Mouse (Mus musculus) kidney, postnatal 25 days (tissue): ENCODE results near the gene 2310022A10Rik.

Source experiments
- DNase-seq, 2 experiments: peaks; one replicate each; pipeline ENCODE4 v3.0.0; 2021; ENCODE audit warnings: mixed read lengths in 2 of 2

Gene 2310022A10Rik

DNA sequence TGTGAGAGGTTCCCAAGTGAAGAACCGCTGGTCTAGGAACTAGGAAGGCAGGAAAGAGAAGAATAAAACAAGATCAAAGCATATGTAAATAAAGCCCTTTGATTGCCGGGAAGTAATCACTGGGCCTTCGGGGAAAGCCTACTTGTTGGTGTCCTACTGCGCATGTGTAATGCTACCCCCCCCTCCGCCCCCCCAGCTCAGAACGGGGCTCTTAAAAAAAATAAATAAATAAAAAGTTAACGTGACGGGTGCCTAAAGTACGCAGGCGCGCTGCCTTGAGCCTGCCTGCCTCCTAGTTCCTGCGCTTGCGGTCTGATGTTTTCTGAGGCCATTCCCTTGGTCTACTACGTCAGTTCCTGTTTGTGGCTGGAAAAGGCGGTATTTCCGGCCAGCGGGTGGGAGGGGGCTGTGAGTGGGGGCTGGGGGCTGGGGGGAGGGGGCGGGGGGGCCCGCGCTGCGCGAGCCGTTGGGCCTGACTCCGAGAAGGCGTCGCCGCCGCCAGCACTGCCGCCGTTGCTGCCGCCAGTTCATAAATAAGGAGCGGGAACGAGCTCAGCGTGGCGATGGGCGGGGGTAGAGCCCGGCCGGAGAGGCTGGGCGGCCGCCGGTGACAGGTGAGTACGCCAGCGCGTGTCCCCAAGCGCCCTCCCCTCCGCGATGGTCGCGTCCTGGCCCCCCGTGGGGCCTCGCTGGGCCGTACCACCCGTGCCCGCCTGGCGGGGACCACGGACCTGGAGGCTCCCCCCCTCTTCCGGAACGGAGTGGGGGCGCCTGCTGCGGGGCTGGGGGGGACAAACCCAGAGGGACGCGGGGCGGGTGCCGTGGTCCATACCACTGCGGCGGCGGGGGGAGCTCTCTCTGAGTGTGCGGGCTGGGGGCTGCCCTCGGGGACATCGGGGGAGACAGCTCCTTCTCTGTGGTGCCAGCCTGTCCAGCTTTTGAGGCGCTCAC lies 38.5 kb downstream of the 2310022A10Rik start, which contains the start of gene Akt2:
TSS of gene Akt2 (plus strand) at position 287 of the 951 bp plus-strand sequence.
- peak; percentile 93 to 98 for DNase-seq

DNA sequence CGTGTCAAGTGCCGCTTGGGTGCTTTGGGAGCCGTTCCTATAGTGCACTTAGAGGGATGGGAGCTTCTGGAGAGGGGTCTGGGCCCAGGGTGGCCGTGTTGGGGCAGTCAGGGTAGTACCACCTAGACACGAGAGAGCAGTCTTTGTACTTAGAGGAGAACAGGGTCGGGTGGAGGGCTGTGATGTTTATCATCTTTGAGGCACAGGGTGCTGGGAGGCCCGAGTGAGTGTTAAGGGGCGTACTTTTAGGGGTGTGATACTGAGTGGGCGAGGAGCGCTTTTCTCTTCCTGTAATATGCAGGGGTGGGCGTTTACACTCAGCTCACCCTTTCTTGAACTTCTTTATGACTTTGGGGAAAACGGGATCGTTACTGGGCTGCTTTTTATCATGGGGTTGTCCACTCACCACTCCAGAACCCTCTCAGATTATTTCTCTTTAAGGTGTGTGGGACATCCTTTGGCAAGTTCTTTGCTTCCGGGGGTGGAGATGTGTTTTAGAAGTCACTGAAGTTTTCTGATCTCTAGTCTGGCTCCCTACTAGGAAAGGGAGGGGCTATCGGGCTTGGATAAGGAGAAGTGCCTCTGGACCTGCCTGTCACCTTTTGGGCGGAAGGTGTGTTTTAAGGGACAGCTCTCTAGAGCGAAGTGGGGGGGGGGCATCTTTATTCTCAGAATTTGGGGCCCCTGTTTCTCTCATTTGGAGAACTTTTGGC lies 39.3 kb downstream of the 2310022A10Rik start:
- peak; percentile 45 to 61 for DNase-seq

DNA sequence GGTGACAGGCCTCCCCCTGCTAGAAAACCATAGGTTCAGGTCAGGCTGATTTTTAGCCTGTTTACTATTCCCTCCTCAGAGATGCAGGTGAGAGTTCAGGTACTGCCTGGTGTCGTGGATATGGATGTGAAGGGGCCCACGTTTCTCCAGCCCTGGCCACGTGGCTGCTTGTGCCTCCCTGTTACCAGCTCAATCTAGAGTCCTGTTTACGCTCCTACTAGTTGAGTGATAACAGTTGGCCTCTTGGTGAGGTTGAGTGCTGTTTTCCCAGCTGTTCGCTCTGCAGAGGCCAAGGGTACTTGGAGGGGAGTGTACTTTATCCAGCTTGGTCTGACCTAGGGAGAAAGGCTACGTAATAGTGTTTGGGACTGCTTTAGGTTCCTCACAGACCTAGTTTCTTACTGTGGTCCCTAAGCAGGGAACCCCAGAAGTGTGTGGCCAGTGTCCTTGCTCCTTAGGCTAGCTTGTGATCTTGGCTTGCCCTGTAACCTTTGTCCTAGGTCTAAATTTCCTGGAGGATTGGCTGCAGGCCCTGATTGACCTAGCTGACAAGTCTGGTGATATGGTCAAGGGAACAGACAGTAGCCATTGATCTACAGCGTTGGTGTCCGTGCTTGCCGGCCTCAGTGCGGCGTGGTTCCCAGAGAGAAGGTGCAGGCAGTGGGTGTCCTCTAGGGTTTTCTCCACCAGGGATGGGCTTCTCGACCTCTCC lies 40.1 kb downstream of the 2310022A10Rik start:
- DNase-seq: peak; percentile 58 to 77

DNA sequence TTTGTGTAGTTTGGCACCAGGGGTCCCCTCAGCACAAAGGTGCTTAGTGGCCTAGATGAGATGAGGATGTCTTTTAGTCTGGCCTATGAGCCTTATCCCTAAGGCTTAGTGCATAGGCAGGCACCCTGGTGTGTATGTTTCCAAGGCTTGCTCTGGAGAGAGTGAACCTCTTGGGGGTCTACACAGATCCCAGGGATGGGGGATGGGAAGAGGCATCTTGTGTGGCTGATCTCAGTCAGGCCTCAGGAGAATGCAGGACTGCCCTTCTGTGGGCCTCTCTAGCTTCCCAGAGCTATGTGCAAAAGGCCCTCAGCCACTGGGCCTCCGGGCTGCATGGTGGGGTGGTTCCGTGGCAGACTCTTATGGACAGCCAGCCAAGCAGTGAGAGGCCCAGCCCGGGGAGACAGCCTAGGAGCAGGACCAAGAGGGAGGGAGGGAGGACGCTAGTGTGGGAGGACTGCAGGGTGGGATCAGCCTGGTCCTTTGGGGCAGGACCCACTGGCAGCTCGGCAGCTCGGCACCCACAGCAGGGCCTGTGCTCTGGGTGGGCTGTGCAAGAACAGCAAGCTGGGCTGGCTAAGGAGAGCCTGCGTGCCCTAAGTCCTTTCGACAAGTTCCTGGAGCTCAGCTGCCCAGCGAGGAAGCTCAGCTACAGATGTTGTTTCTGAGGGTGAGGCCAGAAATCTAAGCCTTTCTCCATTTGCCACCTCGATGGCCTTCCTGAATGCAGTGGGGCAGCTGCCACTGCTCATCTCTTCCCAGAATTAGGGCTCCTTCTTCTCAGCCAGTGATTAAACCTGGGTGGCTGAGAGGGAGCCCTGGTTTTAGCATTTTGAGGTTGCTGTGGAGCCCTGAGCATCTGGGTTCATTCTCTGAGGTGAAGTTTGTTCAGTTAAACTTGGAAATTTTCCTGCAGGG lies 43.8 kb downstream of the 2310022A10Rik start:
- peak; percentile 24 to 51 for DNase-seq

DNA sequence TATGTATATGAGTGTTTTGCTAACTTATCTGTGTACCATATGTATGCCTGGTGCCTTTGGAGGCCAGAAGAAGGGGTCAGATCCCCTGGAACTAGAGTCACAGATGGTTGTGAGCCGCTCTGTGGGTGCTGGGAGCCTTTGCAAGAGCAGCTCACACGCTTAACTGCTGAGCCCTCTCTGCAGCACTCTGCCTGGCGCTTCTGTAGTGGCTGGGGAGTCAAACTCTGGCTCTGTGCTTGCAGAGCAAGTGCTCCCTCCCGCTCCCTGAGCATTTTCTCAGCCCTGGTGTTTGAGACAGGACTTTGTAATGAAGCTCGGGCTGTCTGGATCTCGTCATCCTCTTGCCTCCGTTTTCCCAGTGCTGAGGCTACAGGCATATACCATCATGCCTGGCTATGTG lies 45.0 kb downstream of the 2310022A10Rik start:
- no peak for DNase-seq

DNA sequence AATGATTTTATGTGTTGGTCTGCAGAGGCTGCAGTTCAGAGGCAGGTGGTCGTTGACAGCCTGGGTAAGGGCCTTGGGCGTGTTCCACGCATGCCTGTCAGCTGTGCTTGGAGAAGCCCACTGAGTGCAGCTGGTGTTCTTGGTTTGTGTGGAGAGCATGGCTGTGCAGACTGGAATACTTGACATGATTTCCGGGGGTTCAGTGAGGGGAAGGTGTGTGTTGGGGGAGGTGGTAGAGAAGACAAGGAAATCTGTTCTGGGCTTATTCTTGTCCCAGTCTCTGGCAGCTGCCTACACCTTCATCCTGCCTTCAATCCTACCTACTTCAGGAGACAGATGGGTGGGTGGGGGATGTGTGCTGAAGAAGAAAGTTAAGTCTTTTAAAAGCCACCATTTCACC lies 48.6 kb downstream of the 2310022A10Rik start:
- DNase-seq: no peak

DNA sequence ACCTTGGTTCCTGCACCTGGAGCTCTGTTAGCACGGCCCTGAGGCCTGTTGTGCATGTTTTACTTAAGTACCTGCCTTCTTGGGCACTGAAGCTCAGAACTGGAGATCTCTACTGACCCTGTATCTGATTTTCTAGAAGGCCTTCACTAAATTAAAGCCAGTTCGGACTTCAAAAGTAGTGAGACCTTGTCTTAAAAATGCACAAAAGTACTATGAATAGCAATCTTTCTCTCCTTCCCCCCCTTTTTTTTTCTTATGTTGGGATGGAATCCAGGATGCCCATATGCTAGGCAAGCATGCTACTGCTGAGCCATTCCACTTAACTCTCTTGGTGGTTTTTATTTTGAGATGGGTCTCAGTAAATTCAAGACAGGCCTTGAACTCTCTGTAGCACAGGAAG lies 49.1 kb downstream of the 2310022A10Rik start:
- no peak for DNase-seq

DNA sequence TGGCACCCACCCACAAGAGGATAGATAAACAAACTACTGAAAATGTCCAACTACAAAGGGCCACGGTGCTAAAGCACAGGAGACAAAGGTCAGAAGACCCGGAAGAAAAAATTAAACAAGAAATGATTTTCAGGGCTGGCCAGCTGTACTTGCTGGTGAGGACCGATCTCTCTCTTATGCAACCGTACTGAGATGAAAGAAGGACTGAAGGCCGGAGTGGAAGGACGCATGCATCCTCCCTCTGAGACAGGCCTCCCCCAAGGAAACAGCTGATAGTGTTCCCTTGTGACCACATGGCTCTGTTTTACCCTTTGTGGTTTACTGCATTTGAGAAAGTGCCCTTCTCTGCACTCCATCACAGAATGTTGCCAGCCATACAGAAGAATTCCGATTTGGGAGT lies 49.8 kb downstream of the 2310022A10Rik start:
- no peak for DNase-seq

DNA sequence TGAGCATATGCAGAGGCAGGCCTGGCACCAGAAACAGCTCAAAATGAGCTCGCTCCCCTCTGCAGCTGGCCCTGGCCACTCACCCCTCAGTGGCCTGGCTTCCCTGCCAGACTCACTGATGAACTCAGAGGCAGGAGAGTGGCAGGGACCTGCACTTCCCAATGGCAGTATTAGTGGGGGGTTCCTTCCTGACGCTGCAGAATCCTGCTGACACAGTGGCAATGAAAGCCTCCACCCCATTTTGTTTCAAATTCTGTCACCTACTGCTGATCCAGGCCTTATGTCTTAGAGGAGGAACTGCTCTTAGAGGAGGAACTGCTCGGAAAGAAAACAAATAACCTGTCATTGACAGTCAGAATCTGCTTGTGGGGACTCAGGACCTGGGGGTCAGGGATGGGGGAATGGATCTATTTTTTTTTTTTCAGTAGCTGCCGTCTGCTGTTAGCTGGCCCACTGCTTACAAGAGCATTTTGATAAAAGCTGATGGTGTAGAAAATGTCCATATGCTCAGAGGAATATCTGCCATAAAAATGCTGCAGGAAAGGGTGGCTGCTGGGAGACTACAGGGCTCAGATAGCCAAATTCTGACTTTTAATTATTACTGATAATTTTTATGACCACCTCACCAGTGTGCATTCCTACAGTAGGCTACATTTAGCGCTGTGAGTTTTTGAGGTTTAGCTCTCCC lies 51.8 kb downstream of the 2310022A10Rik start:
- DNase-seq: no peak

DNA sequence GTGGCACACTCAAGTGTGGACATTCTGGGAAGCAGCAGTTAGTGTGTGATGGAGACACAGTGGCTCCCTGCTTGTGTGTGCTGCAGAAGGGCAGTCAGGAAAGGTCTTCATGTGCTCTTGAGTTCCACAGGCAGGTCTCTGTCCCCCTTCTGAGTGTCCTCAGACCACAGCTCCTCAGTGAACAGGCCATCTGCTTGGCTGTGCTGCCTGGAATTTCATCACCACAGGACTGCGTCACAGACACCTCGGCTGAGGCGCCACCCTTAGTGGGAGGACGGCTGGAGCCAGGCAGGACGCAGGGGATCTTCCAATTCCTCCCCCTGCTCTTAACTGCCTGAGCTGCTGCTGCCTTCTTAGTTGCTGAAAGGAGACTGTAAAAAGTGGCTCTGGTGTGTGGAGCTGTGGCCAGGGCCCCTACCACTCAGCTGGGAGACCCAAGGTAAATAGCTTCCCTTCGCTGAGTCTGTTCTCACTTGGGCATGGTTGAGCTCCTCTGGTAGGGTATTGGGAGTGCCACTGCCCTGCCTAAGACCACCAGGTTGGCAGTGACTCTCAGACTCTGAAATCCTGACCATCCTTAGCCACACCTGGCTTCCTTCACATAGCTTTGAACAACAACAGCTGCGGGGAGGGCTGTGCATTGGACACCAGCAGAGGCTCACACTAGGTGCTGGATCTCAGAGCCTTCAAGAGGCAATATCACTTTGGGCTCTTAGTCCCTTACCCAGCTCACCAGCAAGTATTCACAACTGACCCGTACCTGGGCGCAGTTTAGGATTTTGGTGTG lies 52.7 kb downstream of the 2310022A10Rik start:
- peak in 1 of 2 experiments; percentile 54 for DNase-seq

DNA sequence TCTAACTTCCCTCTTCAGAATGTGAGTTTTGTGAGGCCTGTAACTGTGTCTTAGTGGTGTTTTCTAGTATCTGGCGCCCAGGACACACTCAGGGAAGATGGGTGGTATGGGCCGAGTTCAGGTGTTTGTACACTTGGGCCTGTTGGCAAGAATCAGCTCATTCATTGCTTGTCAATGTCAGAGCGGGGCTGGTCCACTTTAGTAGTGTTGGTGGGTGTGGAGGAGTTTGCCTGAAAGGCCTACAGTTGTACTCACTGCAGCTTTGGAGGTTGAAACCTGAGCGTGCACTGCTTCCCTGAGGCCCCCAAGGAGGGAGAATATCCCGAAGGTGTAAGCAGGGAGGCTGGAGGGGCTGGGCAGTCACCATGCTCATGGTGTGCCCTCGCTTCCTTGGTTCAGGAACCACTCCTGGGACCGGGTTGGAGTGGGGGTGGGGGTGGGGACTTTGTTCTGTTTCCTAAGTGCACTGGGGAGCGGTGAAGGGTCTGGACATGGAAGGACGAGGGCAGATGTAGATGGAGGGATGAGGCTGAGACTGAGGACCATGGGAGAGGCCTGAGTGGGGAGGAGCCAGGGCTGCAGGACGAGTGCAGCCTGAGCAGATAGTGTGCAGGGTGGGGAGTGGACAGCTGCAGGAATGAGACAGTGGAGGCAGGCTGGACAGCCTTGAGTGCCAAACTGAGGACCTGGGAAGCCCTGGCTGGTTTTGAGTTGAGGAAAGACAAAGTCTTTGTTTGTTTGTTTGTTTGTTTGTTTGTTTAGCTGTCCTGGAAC lies 53.6 kb downstream of the 2310022A10Rik start:
- DNase-seq: no peak

DNA sequence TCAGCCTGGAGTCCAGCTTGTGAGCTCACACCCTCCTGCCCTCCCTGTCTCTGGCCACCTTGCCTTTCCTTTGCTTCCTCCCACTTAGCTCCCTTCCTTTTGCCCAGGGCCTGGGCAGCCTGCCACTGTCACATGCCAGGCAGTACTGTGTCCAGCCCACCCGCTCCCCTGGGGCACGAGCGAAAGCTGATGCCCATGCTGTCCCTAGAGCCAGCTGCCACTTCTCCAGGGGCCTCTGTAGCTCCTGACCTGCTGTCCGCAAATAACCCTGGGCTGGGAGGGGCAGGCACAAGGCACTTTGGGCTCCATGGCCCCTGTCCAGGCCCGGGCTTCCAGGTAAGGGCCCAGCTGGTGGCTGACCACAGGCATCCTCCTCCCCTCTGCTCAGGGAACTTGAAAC lies 54.5 kb downstream of the 2310022A10Rik start:
- DNase-seq: peak; percentile 73 to 92

DNA sequence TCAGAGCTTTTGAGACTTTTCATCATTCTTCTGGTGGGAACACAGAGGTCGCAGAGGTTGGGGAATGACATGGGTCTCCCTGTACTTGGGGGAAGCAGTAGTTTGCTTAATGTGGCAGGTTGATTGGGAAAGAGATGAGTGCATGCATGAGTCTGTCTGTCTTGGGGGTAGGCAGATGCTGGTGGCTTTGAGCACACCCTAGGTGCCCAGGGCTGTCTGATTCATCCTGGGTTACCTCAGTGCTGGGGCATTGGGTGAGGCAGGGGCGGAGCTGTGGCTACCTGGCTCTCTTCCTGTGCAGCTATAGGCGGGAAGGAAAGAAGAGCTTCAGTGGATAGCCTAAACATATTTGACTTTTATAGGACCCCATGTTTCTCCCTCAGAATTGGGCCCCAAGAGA lies 55.1 kb downstream of the 2310022A10Rik start:
- no peak for DNase-seq

DNA sequence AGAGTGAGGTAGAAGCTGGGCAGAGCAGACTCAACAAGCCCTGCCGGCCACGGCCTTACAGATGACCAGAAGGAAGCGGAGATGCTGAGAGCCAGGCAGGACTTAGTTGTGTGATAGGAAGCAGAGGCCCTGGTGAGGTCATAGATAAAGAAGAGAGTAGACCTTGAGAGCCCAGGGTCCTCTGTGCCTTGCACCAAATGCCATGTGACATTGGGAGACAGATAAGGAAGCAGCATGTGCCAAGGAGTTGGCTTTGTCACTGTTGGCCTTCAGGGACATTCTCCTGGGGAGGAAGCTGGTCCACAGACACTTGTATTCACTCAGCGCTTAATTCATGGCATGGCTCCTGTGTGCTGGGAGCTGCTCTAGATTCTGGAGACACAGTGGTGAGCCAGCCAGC lies 56.3 kb downstream of the 2310022A10Rik start:
- DNase-seq: no peak

DNA sequence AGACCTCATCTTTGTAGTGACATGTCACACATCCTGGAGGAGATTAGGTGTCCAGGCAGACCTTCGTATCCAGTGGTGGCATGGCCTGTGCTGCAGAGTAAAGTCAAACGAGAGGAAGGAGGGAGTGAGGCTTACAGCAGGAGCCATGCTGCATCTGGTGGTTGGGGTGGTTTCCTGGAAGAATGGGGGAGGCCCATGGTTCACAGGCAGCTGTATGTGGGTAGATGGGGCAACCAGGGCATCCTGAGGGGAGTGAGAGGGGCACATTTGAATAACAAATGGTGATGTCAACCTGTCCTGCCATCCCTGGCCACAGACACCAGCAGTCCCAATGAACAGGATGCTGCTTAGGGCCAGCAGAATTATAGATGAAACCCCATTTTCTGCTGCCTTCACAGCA lies 56.7 kb downstream of the 2310022A10Rik start:
- DNase-seq: no peak

DNA sequence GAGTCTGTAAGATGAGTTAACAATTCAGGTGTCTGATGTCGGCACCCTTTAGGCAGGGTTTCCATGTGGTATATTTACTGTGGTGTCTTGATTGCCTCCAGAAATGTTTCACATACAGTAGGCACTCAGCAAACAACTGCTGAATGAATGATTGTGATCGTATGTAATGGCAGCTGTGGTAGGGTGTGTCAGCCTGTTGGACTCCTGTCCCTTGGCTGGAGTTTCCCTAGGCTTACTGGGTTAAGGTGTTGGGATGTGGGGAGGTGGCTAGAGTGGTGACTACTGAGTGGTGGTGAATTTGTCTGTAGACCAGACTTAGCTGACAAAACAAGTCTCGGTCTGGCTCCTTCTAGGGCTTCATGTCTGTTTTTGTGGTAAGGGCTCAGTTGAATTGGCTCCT lies 57.3 kb downstream of the 2310022A10Rik start:
- no peak for DNase-seq

DNA sequence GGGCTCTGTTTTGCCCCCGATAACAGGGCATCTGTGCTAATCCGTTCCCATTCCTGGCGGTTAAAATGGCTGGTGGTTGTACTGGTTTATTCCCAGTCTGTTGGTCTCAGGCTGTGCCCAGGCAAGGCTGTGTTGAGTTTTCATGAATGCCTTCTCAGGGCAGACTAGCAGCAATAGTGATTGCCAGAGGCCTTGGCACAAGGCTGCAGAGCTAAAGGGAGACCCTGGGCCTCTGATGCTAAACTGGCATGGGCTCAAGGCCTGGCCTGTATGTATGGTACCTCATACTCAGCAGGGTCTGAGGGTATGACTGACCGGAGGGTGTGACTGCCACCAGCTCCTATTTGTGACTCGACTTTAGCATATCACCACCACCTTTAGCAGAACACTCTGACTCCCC lies 57.8 kb downstream of the 2310022A10Rik start:
- no peak for DNase-seq

DNA sequence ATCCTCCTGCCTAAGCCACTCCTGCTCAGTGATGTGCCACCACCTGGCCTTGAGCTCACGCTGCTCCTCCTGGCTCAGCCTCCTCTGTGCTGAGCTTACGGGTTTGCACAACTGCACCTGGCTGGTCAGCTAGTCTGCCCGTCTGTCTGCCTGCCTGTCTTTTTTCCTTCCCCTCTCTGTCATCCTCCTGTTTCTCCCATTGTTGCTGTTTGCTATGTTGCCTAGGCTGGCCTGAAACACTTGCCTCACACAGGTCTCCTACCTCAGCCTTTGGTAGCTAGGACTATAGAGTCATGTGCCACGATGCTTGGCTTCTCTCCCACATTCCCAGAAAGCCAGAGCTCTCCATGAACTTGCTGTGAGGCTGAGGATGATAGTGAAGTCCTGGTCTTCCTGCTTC lies 59.9 kb downstream of the 2310022A10Rik start:
- no peak for DNase-seq

DNA sequence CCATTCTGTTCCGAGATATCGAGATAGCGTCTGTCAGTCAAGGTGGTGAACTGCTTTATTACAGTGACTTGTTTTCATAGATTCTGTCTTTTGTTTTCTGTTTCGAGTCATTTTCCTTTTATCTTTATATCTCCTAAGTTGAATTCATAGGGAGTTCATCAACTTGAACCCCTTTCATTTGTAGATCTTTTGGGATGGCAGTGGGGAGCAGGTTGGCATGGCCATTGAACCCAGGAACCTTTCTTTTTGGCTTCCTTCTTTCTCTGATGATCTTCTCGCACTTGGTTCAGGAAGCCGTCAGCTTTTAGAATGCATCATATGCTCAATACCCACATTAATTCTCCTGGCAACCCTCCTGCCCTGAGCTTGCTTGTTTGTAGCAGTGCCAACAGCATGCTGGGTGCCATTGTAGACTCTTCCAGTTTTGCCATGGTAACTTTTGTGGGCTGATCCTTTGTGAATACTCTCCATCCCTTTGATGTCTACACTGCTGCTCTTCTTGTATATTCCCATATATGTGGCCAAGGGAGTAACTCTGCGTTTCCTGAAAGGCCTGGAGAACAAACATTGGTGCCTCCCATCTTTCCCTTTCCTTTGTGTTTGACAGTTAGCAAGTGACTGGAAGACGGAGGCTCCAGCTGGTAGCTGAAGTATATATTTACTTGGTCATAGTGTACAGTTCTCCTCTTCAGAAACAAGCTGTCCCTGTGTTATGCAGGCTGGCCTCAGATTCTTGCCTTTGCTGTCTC lies 60.9 kb downstream of the 2310022A10Rik start:
- DNase-seq: no peak
